Mouse (Mus musculus) E14TG2a.4 (cell line): ENCODE results near the gene Hagh.

Source experiments
- CTCF ChIP-seq: conservative IDR thresholded peaks from 2 replicates; pipeline ENCODE4 v1.5.1; 2014; ENCODE audit warnings: low read length
- NANOG ChIP-seq: IDR thresholded peaks from 2 replicates; pipeline ENCODE4 v1.6.1; 2014; ENCODE audit warnings: borderline replicate concordance, low read length, mixed read lengths

GRCm38 (mm10) chr17:24847386-24847785 is 7.4 kb downstream of the Hagh start:
- TF ChIP-seq CTCF (no peak), NANOG (no peak)
